Mouse (Mus musculus): Measurements from ENCODE around the gene Tcl1b2. TPM values are rescaled to one million over a fixed set of nuclear protein-coding genes. Genes with fewer than 3 reads are reported as not detected.
A peak's percentile ranks its signal among the peaks of the same experiment; 100 is the strongest.

Tcl1b2 gene
- total and polyA plus RNA-seq, 3 experiments: not detected

GRCm38 (mm10) chr12:105102901-105103300, 42.9 kb upstream of the Tcl1b2 start:
- Histone ChIP-seq H3K4me1 (ENCODE audit: control insufficient read depth in 1 of 2, insufficient read depth in 2 of 2, low read length in 2 of 2) (no peaks in the 10 kb centered on the region), H3K9ac (ENCODE audit: control insufficient read depth, low read depth, low read length, poor library complexity, severe bottlenecking) (no peak overlapping the region), H3K9me3 (replicated peaks; ENCODE audit: insufficient read depth, low read length) (no peaks in the 10 kb centered on the region), H3K27me3 (ENCODE audit: control insufficient read depth in 1 of 2, insufficient read depth in 2 of 2, low read length in 2 of 2) (no peaks in the 10 kb centered on the region), H3K27ac (ENCODE audit: control insufficient read depth, low read depth, low read length) (no peak overlapping the region), H3K4me3 (ENCODE audit: control insufficient read depth in 1 of 2, insufficient read depth in 1 of 2, low read depth in 2 of 2, low read length in 2 of 2) (no peak overlapping the region), H3K36me3 (ENCODE audit: control insufficient read depth in 1 of 2, insufficient read depth in 2 of 2, low read length in 2 of 2) (no peaks in the 10 kb centered on the region), H3K79me2 (ENCODE audit: control insufficient read depth, insufficient read depth, low read length, poor library complexity) (no peaks in the 10 kb centered on the region)
- TF ChIP-seq RAD21 (IDR thresholded peaks at IDR 0.05; ENCODE audit: low read depth, low read length): no peak
- no peak for TF ChIP-seq JUND (IDR thresholded peaks at IDR 0.05; ENCODE audit: low read depth, low read length)
- no peak for TF ChIP-seq NRF1 (IDR thresholded peaks at IDR 0.05; ENCODE audit: insufficient read depth, low read depth, low read length, poor library complexity, severe bottlenecking)
- TF ChIP-seq ZKSCAN1 (IDR thresholded peaks at IDR 0.05; ENCODE audit: low read depth, low read length): no peak
- no peak for TF ChIP-seq ZC3H11A (IDR thresholded peaks at IDR 0.05; ENCODE audit: low read depth, low read length)
- TF ChIP-seq POLR2AphosphoS5 (IDR thresholded peaks at IDR 0.05; ENCODE audit: borderline replicate concordance, low read depth, low read length): no peak
- TF ChIP-seq CHD2 (IDR thresholded peaks at IDR 0.05; ENCODE audit: low read length): no peak
- TF ChIP-seq TBP (IDR thresholded peaks at IDR 0.05; ENCODE audit: low read depth, low read length): no peak
- TF ChIP-seq ETS1 (IDR thresholded peaks at IDR 0.05; ENCODE audit: low read depth, low read length): no peak
- TF ChIP-seq E2F4 (IDR thresholded peaks at IDR 0.05; ENCODE audit: borderline replicate concordance, low read depth, low read length): no peak
- TF ChIP-seq KAT2A (conservative IDR thresholded peaks at IDR 0.05; ENCODE audit: low read depth, low read length): no peak
- no peak for DNase-seq (ENCODE audit: low read depth, low spot score)

GRCm38 (mm10) chr12:105104036-105104435, 41.8 kb upstream of the Tcl1b2 start:
- peak; percentile 67 for DNase-seq (ENCODE audit: low read depth, low spot score)
- H3K36me3 ChIP-seq (ENCODE audit: control insufficient read depth in 1 of 2, insufficient read depth in 2 of 2, low read length in 2 of 2): no peaks in the 10 kb centered on the region
- 0 out of 2 replicates have a peak, but pooled peaks have one; percentile 27 for TF ChIP-seq ZC3H11A (IDR thresholded peaks at IDR 0.05; ENCODE audit: low read depth, low read length)
- TF ChIP-seq ZNF384 (IDR thresholded peaks at IDR 0.05; ENCODE audit: low read depth, low read length): no peak
- TF ChIP-seq CTCF (IDR thresholded peaks at IDR 0.05 in 2 of 3, conservative IDR thresholded peaks at IDR 0.05 in 1 of 3; ENCODE audit: control insufficient read depth in 1 of 3, insufficient read depth in 1 of 3, low read depth in 2 of 3, low read length in 3 of 3, poor library complexity in 1 of 3, severe bottlenecking in 1 of 3): peak; percentile 51 to 85 (median 72)
- TF ChIP-seq SMC3 (IDR thresholded peaks at IDR 0.05; ENCODE audit: low read depth, low read length): peak; percentile 82
- TF ChIP-seq RAD21 (IDR thresholded peaks at IDR 0.05; ENCODE audit: low read depth, low read length): peak; percentile 46
- no peaks in the 10 kb centered on the region for H3K27me3 ChIP-seq (ENCODE audit: control insufficient read depth in 1 of 2, insufficient read depth in 2 of 2, low read length in 2 of 2)
- no peak overlapping the region for H3K4me3 ChIP-seq (ENCODE audit: control insufficient read depth in 1 of 2, insufficient read depth in 1 of 2, low read depth in 2 of 2, low read length in 2 of 2)
- no peaks in the 10 kb centered on the region for H3K4me1 ChIP-seq (ENCODE audit: control insufficient read depth in 1 of 2, insufficient read depth in 2 of 2, low read length in 2 of 2)
- no peak overlapping the region for H3K27ac ChIP-seq (ENCODE audit: control insufficient read depth, low read depth, low read length)
- H3K9ac ChIP-seq (ENCODE audit: control insufficient read depth, low read depth, low read length, poor library complexity, severe bottlenecking): no peak overlapping the region
- H3K9me3 ChIP-seq (replicated peaks; ENCODE audit: insufficient read depth, low read length): no peaks in the 10 kb centered on the region
- no peaks in the 10 kb centered on the region for H3K79me2 ChIP-seq (ENCODE audit: control insufficient read depth, insufficient read depth, low read length, poor library complexity)

GRCm38 (mm10) chr12:105105326-105105725, 40.5 kb upstream of the Tcl1b2 start:
- no peaks in the 10 kb centered on the region for H3K79me2 ChIP-seq (ENCODE audit: control insufficient read depth, insufficient read depth, low read length, poor library complexity)
- no peak overlapping the region for H3K9ac ChIP-seq (ENCODE audit: control insufficient read depth, low read depth, low read length, poor library complexity, severe bottlenecking)
- no peaks in the 10 kb centered on the region for H3K36me3 ChIP-seq (ENCODE audit: control insufficient read depth in 1 of 2, insufficient read depth in 2 of 2, low read length in 2 of 2)
- no peaks in the 10 kb centered on the region for H3K9me3 ChIP-seq (replicated peaks; ENCODE audit: insufficient read depth, low read length)
- no peak overlapping the region for H3K4me3 ChIP-seq (ENCODE audit: control insufficient read depth in 1 of 2, insufficient read depth in 1 of 2, low read depth in 2 of 2, low read length in 2 of 2)
- no peaks in the 10 kb centered on the region for H3K4me1 ChIP-seq (ENCODE audit: control insufficient read depth in 1 of 2, insufficient read depth in 2 of 2, low read length in 2 of 2)
- TF ChIP-seq HCFC1 (IDR thresholded peaks at IDR 0.05; ENCODE audit: low read depth, low read length) (no peak), E2F4 (IDR thresholded peaks at IDR 0.05; ENCODE audit: borderline replicate concordance, low read depth, low read length) (no peak)
- H3K27me3 ChIP-seq (ENCODE audit: control insufficient read depth in 1 of 2, insufficient read depth in 2 of 2, low read length in 2 of 2): no peaks in the 10 kb centered on the region
- H3K27ac ChIP-seq (ENCODE audit: control insufficient read depth, low read depth, low read length): no peak overlapping the region
- no peak for DNase-seq (ENCODE audit: low read depth, low spot score)

All from MEL (cell line).